Mouse (Mus musculus) kidney, adult 9 months (tissue): ENCODE results near the gene Gabrr2.
"Not testable (repeated sequence)": the region's sequence is repeated elsewhere in the genome, so short reads cannot be mapped to it uniquely, and the experiment has no call there.

Experiments
- DNase-seq: peaks from one replicate; pipeline ENCODE4 v3.0.0; 2022

The Gabrr2 gene

DNA sequence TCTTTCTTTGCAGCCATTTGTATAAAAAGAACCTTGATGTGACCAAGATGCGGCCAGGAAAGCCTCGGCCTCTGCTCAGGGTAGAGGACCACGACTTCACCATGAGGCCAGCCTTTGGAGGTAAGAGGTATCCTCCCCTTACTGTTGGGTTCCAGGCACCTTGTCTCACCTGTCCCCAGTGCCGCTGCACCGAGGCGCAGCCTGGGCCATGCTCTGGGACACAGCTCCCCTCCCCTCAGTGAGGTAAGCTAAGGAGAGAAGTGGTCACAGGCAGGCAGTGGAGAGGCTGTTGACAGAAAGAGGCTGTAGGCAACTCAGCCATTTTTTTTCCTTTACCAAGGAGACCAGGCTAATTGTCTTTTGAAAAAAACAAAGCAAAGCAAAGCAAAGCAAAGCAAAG, 8.5 kb downstream of the Gabrr2 start:
- DNase-seq, result no peak

DNA sequence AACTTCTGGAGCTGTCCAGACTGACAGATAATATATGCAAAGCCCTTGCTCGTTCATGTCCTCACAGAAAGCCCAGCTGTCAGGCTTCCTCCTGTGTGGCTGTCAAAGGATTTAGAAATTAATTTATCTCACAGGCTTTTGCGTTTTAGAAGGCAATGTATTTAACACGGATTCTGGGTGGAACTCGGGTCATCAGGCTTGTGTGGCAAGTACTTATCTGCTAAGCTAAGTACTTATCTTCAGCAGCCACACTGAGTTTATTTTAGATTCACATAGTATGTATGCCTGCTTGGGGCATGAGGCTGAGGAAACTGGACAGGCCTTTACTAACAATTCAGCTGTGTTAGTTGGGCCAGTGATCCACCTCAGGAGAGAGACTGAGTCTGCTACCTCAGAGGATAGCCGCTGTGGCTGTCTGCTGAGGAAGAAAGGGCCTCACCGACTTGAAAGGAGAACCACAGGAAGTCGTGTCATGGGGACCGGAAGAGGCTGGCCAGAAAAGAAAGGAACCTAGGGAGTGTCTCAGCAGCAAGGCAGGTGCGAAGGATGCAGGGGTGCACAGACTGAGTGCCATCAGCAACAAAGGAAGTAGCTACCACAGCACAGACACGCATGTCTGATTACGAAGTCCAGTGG, 9.8 kb downstream of the Gabrr2 start:
- DNase-seq, result no peak

DNA sequence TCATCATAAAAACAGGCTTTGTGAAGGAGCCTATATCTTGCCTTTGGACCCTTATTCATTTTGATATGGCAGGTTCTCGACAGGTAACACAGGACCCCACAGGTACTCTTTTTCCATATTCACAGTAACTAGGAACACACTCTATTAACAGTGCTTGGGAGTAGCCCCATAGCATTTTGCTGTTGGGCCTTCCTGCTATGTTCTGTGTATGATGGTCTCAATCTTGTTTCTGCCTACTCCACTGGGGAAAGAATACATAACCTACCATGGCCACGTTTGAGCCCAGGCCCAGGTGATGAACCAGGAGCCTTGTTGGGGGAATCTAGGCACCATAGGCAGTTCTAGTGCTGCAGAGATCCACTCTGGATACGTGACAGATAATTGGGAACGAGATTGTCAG, 11.6 kb downstream of the Gabrr2 start:
- DNase-seq, result no peak

DNA sequence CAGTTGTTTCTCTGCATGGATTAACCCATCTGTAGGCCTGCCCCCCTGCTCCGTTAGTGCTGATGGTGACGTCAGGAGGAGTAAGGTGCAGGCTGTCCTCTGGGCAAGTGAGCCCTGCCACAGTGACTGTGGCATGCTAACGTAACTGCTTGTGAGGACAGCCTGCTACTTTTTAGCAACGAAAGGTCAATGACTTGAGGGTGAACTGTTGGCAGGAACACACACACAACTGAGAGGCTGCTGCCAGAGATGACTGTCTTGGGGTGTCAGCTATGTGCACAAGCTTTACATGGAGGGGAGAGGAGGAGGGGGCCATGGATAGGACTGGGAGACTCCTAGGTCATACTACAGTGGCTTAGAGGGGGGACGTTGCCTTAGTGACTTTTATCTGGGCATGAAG, 12.1 kb downstream of the Gabrr2 start:
- no peak for DNase-seq

DNA sequence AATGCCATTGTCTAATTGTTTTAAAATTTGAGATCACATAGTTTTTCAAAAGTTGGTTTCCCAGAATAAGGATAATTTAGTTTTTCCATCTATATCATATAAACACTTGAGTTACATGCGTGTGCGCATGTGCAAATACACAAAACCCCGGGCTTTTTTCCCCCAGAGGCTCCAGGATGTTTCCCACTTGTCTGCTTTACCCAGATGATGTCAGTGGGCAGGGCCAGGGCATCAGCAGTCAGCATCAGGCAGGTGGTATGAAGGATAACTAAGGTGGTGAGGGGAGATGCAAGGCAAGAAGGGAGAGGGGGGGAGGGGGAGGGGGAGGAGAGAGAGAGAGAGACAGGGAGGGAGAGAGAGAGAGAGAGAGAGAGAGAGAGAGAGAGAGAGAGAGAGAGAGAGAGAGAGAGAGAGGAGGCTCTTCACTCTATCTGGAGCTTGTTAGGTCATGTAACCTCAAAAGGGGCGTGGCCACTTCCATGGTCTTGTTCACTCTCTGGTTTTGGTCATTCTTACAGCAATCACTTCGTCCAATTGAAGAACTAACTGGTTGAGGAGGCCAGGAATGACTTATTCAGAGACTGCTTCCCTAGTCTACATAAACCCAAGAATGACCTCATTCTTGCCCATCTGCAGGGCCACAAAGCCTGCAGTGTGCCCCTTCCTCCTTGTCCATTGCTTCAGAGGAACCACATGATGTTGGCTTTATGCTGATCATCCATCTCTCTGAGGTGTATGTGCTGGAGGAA, 13.2 kb downstream of the Gabrr2 start:
- no peak for DNase-seq

DNA sequence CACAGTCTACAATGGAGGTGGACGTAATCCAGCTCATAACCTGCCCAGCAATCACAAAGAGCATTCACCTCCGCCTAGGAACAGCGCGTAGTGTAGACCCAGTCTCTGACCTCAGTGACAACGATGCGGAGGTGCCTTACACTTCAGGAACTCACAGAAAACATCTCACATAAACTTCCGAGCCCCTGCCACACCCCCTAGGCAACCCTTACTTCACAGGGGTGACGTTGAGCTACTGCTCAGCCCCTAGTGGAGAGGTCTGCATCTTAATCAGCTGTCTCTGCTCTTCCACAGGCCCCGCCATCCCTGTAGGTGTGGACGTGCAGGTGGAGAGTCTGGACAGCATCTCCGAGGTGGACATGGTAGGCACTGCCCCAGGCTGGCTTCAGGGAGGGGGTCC, 14.4 kb downstream of the Gabrr2 start:
- DNase-seq, result no peak

DNA sequence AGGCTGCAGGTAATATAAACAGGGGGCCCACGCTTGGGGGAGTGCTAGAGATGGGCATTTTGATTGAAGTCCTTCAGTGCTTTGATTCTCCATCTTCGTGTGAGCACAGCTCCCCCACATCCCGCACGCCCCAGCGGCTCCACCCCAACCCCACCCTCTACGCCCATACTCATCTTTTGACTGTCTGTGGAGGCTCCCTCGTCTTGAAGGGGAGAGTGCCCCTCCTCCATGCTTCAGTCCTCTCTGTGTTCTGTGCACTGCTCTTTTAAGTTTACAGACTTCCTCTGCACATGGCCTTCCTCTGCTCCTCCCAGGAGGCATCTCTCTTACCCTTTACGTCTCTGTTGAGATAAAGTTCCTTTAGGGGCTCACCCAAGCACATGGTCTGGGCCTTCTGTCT, 14.9 kb downstream of the Gabrr2 start:
- DNase-seq, result no peak

DNA sequence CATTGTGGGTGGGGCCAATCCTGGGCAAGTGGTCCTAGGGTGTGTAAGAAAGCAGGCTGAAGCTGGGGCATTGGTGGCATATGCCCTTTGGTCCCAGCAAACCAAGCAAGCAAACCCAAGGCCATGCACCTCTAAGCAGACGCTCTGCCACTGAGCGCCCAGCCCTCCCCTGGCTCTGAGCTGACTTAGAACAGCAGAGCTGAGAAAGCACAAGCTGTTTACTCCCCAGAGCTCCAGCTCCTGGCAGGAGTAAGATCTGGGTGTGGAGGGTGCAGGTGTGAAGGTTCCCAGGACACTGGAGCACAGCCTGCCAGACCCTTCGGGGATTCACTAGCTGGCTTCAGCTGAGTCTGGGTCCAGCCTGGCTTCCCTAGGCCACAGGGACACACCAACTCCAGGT, 15.7 kb downstream of the Gabrr2 start:
- DNase-seq, result no peak

DNA sequence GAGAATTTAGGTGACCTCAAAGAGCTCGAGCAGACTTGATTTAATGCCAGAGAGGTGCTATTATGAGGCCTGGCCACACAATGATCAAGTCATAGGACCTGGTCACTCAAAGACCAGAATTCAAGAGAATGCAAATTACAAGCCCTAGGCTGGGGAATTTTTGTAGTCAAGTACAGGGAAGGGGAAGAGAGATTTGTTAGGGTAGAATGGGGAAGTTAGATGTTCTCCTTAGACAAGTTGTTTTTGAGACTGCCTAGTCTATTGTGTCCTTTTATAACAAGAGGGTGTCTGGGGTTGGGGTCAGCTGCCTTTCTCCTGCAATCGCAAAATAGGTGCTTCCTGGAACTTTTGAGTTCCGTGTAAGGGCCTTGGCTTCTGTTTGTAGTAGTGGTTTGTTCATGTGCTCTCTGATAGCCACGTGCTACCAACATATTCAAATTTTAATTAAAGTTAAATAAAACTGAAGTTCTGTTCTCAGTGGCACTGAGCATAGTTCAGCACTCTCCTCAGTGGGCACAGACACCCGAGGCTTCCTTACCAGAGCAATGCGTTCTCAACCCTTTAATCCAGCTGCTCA, 36.4 kb downstream of the Gabrr2 start:
- no peak for DNase-seq

DNA sequence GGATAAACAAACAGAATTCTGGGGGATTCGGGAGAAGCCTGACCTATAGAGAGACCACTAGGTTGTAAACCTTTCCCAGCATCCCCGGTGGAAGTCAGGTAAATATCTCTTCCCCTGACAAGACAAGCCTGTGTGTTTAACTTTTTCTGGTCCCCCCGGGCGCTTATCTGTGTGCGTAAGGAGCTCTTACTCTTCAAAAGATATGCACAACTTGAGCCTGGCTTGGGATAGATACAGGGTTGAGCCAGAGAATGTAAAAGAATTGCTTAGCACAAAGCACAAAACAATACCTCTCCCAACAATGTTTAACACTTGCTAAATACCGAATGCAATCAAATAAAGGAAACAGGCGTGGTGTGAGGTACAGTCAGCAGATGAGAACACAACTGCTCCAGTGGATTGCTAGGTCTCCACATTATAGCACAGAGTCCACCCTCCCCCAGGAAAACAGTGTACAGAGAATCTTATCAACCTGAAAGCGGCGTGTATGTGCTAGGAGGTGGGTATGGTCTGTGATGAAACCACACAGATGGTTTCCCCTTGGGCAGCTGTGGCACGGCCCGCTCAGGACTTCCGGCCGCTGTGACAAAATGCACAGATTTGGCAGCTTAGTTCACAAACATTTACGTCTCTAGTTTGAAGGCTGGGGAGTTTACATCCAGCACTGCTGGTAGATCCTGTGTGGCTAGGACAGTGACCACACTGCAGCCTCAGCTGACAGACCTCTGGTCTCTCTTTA, 47.1 kb downstream of the Gabrr2 start:
- DNase-seq, result no peak

DNA sequence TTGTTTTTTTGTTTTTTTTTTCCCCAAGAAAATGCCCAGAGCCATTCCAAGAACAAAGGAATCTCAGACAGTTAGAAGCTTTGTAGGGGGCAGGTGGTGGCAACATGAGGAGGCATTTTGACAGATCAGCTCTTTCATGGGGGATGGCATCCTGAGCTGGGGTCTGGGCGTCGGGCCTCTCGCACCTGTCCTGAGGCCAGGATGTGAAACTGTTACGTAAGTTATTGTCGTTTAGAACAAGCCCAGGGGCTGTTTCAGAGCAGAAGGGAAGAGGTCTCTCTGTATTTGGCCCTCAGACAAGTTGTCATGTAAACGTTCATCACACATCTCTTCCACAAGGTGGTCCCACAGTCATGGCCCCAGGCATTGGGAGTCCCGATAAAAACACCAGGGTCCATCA, 48.0 kb downstream of the Gabrr2 start:
- DNase-seq, result no peak

DNA sequence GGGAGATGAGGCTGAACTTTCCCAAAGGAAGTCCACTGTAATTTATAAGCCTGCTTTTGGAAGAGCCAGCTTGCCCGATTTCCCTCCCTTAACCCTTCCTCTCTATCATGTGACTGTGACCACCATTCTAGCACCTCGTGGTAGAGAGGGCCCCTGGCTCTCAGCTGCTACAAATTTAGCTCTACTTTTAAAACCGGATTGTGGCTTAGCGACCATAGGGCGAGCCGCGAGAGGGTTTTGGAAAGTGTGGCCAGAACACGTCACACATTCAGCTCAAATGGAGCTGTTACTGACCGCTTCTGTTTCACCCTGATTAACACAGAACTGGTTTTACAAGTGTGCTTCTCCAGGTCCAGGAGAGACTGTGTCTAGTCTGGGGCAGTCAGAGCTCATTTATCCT, 48.6 kb downstream of the Gabrr2 start:
- DNase-seq, result no peak

DNA sequence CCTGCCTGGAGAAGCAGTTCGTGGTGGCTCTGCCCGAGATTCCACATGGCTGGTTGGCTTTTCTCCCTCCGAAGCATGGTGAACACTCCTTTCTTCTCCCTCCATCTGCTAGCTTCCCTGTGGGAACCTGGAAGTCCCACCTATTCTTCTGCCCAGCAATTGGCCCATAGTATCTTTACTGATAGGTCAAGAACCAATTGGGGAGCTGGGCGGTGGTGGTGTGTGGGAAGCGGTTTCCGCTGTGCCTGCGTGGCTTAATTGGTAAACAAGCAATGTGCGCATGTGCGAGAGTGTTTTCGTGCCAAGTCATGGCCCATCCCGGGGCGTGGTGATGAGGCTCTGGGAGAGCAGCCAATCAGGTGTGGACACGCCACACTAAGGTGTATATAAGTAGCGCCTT, 50.1 kb downstream of the Gabrr2 start:
- DNase-seq, result not testable (repeated sequence)

DNA sequence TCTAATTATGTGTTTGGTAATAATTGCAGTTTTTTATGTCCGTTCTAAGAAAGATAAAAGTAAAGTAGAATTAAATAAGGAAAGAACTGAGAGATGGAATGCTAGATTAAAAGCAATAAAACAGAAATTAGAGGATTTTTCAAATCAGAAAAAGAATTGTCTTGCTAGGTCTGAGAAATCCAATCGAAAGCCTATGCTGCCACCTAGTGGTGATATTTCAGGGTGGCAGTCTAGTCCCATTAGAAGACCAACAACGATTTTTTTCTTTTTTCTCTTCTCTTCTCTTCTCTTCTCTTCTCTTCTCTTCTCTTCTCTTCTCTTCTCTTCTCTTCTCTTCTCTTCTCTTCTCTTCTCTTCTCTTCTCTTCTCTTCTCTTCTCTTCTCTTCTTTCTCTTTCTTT, 56.3 kb downstream of the Gabrr2 start:
- peak; percentile 80 for DNase-seq

DNA sequence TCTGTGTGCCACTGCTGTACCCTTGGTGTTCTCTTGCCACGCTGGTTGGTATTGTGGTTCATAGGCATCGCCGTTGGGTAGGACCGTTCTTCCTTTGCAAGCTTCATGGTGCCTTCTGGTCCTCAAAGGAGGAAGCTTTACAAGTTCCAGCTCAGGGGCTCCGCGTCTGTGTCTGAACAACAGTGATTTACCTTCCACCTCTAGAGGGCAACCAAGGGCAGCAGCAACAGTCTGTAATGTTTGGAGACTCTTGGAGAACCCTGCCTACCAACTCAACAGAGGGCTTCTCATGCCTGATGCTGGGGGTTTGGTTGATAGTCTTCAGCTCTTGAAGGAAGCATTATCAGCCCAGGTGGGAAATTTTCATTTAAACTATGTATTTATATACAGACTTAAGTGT, 61.7 kb downstream of the Gabrr2 start:
- peak; percentile 49 for DNase-seq

DNA sequence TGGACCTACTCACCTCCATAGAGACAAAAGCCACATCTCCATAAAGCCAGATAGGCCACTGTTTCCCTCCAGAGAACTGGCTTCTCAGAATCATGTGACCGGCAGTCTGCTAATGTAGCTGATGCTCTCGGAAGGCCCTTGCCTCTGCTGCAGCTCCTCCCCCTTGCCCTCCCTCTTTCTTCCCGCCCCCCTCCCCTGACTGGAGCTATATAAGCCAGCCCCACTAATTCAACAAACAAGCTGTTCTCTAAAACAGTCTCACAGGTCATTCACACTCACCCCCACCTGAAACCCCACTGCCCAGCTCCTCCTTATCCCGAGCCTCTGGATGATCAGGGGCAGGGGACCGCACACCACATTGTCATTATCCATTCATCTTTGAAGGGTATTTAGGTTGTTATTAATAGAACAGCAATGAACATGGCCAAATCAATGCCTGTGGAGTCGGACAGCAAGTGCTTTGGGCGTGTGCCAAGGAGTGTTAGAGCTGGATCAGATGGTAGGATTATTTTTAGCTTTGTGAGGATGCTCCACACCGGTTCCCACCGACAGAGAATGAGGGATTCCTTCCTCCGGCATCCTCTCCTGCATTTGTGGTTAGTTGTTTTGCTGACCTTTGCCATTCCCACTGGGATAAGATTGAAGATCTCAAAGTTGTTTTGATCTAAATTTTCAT, 62.7 kb downstream of the Gabrr2 start:
- no peak for DNase-seq

DNA sequence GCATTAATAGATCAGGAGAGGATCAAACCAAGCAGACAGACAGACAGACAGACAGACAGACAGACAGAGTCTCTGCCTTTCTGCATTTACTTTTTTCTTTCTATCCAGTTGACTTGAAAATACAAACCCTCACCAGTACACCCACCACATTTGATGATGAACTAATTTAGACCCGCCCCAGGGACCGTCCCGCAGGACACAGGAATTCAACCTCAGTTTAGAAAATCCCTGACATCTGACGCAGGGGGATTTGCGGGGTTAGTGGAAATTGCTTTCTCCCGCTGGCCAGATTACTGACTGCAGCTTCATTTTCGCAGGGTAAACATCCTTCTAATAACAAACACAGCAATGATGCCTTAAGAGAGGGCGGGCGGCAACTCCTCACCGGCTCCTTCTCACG, 69.4 kb downstream of the Gabrr2 start, which contains the start of gene Gabrr1:
Gabrr1 (plus strand) TSS at position 301 of the 400 bp plus-strand sequence.
- DNase-seq, result no peak
